Mouse (Mus musculus) thymus, postnatal 0 days (tissue): ENCODE data around the gene Nle1. TPM values are rescaled to one million over a fixed set of nuclear protein-coding genes. Genes with fewer than 3 reads are reported as not detected.
A peak's percentile ranks its signal among the peaks of the same experiment; 100 is the strongest.

Experiments
- DNase-seq: peaks from one replicate; pipeline ENCODE4 v3.0.0-alpha.2; 2015; ENCODE audit warnings: low spot score
- polyA plus RNA-seq: library from polyadenylated mRNA; unstranded; fragments of >200 nt; fragmentation: Nextera tagmentation; extraction: Ambion mirVana; gene quantifications from 2 replicates; pipeline ENCODE4 v1.2.1, GENCODE M21; 2015

Gene Nle1
- polyA plus RNA-seq, 1 experiment from 2014 or later: 36.1 TPM

GRCm38 (mm10) chr11:82870173-82871030, 37.8 kb downstream of the Nle1 start:
- peak; percentile 78 for DNase-seq

GRCm38 (mm10) chr11:82869506-82870172, 38.6 kb downstream of the Nle1 start:
- DNase-seq: no peak

GRCm38 (mm10) chr11:82867956-82868355, 40.3 kb downstream of the Nle1 start:
- DNase-seq: no peak

GRCm38 (mm10) chr11:82866850-82867564, 41.2 kb downstream of the Nle1 start:
- DNase-seq: no peak

- DNase-seq: no peak
Observed at GRCm38 (mm10) chr11:82865957-82866356, 42.3 kb downstream of the Nle1 start.

GRCm38 (mm10) chr11:82863488-82863931, 44.7 kb downstream of the Nle1 start:
- DNase-seq: no peak

- no peak for DNase-seq
Observed at GRCm38 (mm10) chr11:82863059-82863458, 45.2 kb downstream of the Nle1 start.

GRCm38 (mm10) chr11:82862638-82863037, 45.6 kb downstream of the Nle1 start:
- DNase-seq: no peak

- DNase-seq: no peak
Observed at GRCm38 (mm10) chr11:82861558-82861957, 46.7 kb downstream of the Nle1 start.

- no peak for DNase-seq
Observed at GRCm38 (mm10) chr11:82860759-82861158, 47.5 kb downstream of the Nle1 start.

GRCm38 (mm10) chr11:82857307-82857848, 50.8 kb downstream of the Nle1 start:
- no peak for DNase-seq

GRCm38 (mm10) chr11:82856032-82856431, 52.2 kb downstream of the Nle1 start:
- DNase-seq: no peak

GRCm38 (mm10) chr11:82855327-82855973, 52.8 kb downstream of the Nle1 start:
- no peak for DNase-seq

- DNase-seq: no peak
Observed at GRCm38 (mm10) chr11:82854111-82854510, 54.1 kb downstream of the Nle1 start.

- DNase-seq: no peak
Observed at GRCm38 (mm10) chr11:82852958-82853357, 55.3 kb downstream of the Nle1 start.

- no peak for DNase-seq
Observed at GRCm38 (mm10) chr11:82852540-82852939, 55.7 kb downstream of the Nle1 start.

GRCm38 (mm10) chr11:82852115-82852514, 56.1 kb downstream of the Nle1 start:
- DNase-seq: no peak
